Mouse (Mus musculus) ES-E14 (cell line): ENCODE measurements around the gene Frem1.

Experiments
- CHD2 ChIP-seq: IDR thresholded peaks from 2 replicates; pipeline ENCODE4 v1.6.1; 2014; ENCODE audit warnings: mild to moderate bottlenecking, low read depth, low read length, inconsistent platforms
- HCFC1 ChIP-seq: IDR thresholded peaks from 2 replicates; pipeline ENCODE4 v1.6.1; 2012; ENCODE audit warnings: low read length, inconsistent platforms, borderline replicate concordance; ENCODE audit not compliant: insufficient read depth
- ZC3H11A ChIP-seq: IDR thresholded peaks from 2 replicates; pipeline ENCODE4 v1.6.1; 2012; ENCODE audit warnings: low read depth, mild to moderate bottlenecking, inconsistent platforms, low read length, borderline replicate concordance
- ZNF384 ChIP-seq: IDR thresholded peaks from 2 replicates; pipeline ENCODE4 v1.6.1; 2012; ENCODE audit warnings: low read depth, low read length, inconsistent platforms

DNA sequence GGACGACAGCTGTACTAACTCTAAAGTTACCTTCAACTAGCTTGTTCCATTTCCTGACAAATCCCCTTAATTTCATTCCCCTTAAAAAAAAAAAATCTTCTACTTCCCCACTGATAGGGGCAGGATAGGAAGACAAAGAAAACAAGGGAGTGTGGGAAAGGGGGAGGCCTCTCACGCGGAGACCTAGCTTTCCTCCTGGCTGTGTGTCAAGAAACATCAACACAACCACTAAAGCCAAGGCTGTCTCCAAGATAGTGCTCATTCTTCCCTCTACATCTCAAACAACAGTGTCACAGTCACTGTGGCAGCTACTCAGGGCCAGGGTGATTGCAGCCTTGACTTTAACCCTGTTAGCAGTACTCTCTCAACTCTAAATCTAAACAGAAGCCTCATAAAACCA is 191.6 kb downstream of the Frem1 start:
- TF ChIP-seq HCFC1 (no peak), ZNF384 (no peak), ZC3H11A (no peak), CHD2 (no peak)
